Mouse (Mus musculus): ENCODE measurements around the gene Cebpb. TPM values are rescaled to one million over a fixed set of nuclear protein-coding genes. Genes with fewer than 3 reads are reported as not detected.
A peak's percentile ranks its signal among the peaks of the same experiment; 100 is the strongest.

Gene Cebpb
- polyA plus RNA-seq, 1 experiment from 2014 or later: 5.7 TPM

DNA sequence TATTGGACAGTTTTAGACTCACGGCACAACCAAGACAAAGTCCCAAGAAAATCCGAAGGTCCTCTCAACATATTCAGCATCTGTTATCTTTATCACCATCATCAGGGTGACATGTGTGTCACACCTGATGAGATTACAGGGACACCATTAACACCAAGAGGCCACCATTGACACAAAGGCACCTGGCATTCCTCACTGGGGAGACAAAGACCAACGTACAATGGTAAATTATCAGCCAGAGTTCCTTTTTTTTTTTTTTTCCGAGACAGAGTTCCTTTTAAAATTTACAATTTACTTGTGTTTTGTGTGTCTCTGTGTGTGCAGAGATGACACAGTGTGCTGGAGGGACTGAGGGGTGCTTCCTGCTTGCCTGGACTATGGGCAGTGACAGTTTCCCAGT lies 19.3 kb upstream of the Cebpb start:
- Histone ChIP-seq H3K4me3 (replicated peaks) (no peak overlapping the region), H3K36me3 (no peaks in the 10 kb centered on the region), H3K4me1 (peaks cover 4% of the 10 kb centered on the region), H3K9me3 (replicated peaks) (no peaks in the 10 kb centered on the region), H3K9ac (no peak overlapping the region), H3K27ac (no peak overlapping the region), H3K4me2 (no peak overlapping the region), H3K27me3 (no peaks in the 10 kb centered on the region)
- no peak for ATAC-seq (replicated peaks; ENCODE audit: low FRiP score)
- WGBS: 69% methylated on average over 4 of the region's 4 CpGs

- H3K4me1 ChIP-seq: peaks cover 4% of the 10 kb centered on the region
- H3K4me3 ChIP-seq (replicated peaks): no peak overlapping the region
- no peak for ATAC-seq (replicated peaks; ENCODE audit: low FRiP score)
- no peak overlapping the region for H3K9ac ChIP-seq
- H3K27me3 ChIP-seq: no peaks in the 10 kb centered on the region
- H3K9me3 ChIP-seq (replicated peaks): no peaks in the 10 kb centered on the region
- H3K27ac ChIP-seq: no peak overlapping the region
- H3K36me3 ChIP-seq: no peaks in the 10 kb centered on the region
- no peak overlapping the region for H3K4me2 ChIP-seq
- WGBS: 71% methylated on average over 5 of the region's 5 CpGs
These were observed 17.5 kb upstream of the Cebpb start for GRCm38 (mm10) chr2:167671101-167671633.

DNA sequence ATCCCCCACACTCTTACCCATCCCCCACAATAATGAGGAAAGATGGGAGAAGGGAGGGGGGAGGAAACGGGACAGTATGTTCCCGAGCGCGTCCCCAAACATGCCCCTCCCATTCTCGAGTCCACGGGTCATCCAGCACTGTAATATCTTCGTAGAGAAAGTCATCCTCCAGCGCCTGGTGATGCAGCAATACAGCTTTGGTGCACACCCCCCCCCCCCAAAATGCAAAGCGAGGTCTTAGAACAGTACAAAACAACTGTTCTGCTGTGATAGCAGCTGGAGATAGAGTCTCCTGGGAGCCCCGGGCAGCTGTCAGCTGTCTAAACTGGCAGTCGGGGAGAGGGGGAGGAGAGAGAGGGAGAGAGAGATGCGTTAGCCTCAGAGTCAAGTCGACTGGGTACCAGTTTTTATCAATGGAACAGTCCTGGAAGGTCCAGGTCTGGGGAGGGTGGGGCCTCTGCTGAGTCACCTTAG lies 16.5 kb upstream of the Cebpb start:
- Histone ChIP-seq H3K9ac (no peak overlapping the region), H3K9me3 (replicated peaks) (no peaks in the 10 kb centered on the region), H3K4me3 (replicated peaks) (no peak overlapping the region), H3K4me1 (peaks cover 4% of the 10 kb centered on the region), H3K27me3 (no peaks in the 10 kb centered on the region), H3K4me2 (peak overlapping the region; percentile 28; the same call in 1 of the 2 replicates), H3K27ac (no peak overlapping the region), H3K36me3 (no peaks in the 10 kb centered on the region)
- 35% methylated on average over 13 of the region's 13 CpGs for WGBS
- no peak for ATAC-seq (replicated peaks; ENCODE audit: low FRiP score)

GRCm38 (mm10) chr2:167675120-167675909 lies 13.4 kb upstream of the Cebpb start:
- Histone ChIP-seq H3K4me3 (replicated peaks) (no peak overlapping the region), H3K27ac (no peak overlapping the region), H3K27me3 (no peaks in the 10 kb centered on the region), H3K36me3 (no peaks in the 10 kb centered on the region), H3K4me1 (peaks cover 10% of the 10 kb centered on the region), H3K9ac (no peak overlapping the region), H3K4me2 (no peak overlapping the region), H3K9me3 (replicated peaks) (no peaks in the 10 kb centered on the region)
- no peak for ATAC-seq (replicated peaks; ENCODE audit: low FRiP score)
- 38% methylated on average over 14 of the region's 14 CpGs for WGBS

DNA sequence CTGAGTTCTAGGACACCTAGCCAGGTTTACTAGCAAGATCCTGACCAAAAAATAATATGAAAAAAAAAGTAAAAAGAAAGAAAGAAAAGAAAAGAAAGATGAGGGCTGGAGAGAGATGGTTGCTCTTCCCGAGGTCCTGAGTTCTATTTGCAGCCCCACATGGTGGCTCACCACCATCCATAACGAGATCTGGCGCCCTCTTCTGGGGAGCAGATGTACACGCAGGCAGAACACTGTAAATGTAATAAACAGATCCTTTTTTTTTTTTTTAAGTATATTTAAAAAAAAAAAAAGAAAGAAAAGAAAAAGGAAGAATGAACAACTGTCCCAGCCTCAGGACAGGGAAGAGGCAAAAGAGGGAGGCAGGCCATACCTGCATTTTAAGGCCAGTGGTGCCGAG lies 10.1 kb upstream of the Cebpb start:
- H3K4me1 ChIP-seq: 0 out of 2 replicates have a peak, but pooled peaks cover 6% of the 10 kb centered on the region
- 49% methylated on average over 5 of the region's 5 CpGs for WGBS
- no peaks in the 10 kb centered on the region for H3K36me3 ChIP-seq
- no peak for ATAC-seq (replicated peaks; ENCODE audit: low FRiP score)
- no peak overlapping the region for H3K27ac ChIP-seq
- H3K9ac ChIP-seq: no peak overlapping the region
- no peak overlapping the region for H3K4me3 ChIP-seq (replicated peaks)
- H3K9me3 ChIP-seq (replicated peaks): no peaks in the 10 kb centered on the region
- H3K27me3 ChIP-seq: no peaks in the 10 kb centered on the region
- H3K4me2 ChIP-seq: no peak overlapping the region

DNA sequence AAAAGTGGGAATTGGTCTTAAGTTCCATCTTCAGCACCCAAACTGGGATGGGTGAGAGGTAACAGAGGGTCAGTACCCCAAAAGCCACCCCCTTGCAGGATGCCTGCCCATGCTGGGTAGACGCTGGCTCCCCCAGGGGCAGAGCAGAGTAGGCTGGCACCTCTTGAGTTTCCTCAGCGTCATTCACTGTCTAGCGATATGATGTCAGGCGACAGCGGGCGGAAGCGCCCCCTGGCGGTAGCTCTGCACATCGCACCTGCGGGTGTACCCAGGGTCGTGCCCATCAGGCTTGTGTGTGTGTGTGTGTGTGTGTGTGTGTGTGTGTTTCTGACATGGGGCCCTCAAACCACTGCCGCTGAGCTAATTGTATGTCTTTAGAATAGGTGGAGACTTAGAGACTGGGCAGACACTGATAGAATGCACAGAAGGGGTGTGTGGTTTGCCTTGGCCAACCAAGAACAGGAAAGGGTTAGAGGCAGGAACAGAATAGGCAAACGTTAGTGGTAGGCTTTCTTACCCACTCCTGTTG lies 8.7 kb upstream of the Cebpb start:
- ATAC-seq (replicated peaks; ENCODE audit: low FRiP score): peak; percentile 63
- no peaks in the 10 kb centered on the region for H3K36me3 ChIP-seq
- 0 out of 2 replicates have a peak, but pooled peaks cover 2% of the 10 kb centered on the region for H3K27me3 ChIP-seq
- no peaks in the 10 kb centered on the region for H3K9me3 ChIP-seq (replicated peaks)
- 2% methylated on average over 13 of the region's 13 CpGs for WGBS
- H3K9ac ChIP-seq: no peak overlapping the region
- no peak overlapping the region for H3K4me3 ChIP-seq (replicated peaks)
- H3K27ac ChIP-seq: no peak overlapping the region
- no peak overlapping the region for H3K4me2 ChIP-seq
- H3K4me1 ChIP-seq: 0 out of 2 replicates have a peak, but pooled peaks cover 6% of the 10 kb centered on the region

- ATAC-seq (replicated peaks; ENCODE audit: low FRiP score): no peak
- H3K36me3 ChIP-seq: no peaks in the 10 kb centered on the region
- no peak overlapping the region for H3K27ac ChIP-seq
- 57% methylated on average over 5 of the region's 5 CpGs for WGBS
- H3K27me3 ChIP-seq: peaks cover 2% of the 10 kb centered on the region; the same call in 1 of the 2 replicates
- no peak overlapping the region for H3K4me3 ChIP-seq (replicated peaks)
- H3K9me3 ChIP-seq (replicated peaks): no peaks in the 10 kb centered on the region
- H3K4me1 ChIP-seq: 0 out of 2 replicates have a peak, but pooled peaks cover 6% of the 10 kb centered on the region
- no peak overlapping the region for H3K9ac ChIP-seq
- no peak overlapping the region for H3K4me2 ChIP-seq
These were observed 8.1 kb upstream of the Cebpb start for GRCm38 (mm10) chr2:167680657-167681056.

DNA sequence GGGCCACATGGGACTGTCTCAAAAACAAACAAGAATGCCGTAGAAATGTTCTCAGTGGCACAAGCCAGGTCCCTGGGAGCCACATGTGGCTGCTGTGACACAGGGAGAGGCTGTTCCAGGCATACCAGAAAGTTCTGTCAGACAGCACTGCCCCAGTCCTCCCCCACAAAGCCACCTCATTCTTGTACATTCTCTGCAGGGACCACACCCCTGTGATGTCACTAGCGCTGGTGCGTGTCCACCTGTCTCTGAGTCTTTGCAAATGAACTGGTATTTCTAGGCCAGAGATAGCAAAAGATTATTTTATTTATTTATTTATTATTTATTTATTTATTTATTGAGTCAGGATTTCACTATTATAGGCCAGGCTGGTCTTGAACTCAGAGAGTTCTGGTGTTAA lies 5.0 kb upstream of the Cebpb start:
- H3K9me3 ChIP-seq (replicated peaks): no peaks in the 10 kb centered on the region

DNA sequence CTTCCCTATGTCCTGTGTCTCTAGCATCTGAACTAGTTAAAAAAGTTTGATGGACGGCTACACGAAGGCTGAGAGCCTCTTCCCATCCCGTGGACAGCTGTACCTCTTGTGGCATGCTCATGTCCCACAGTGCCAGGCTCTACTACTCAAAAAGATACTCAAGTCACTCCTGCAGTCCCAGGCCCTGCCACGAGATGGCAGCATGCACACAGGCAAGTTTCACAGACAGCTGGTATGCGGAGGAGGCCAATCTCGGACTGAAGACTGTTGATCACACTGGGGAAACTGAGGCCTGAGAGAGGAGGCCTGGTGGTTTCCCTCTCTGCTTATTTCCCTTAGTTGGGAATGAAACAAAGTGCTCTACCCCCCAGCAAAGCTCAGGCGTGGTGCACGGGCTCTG lies 3.6 kb upstream of the Cebpb start:
- WGBS: 7% methylated on average over 8 of the region's 8 CpGs
- H3K27ac ChIP-seq: no peak overlapping the region
- no peak overlapping the region for H3K4me3 ChIP-seq (replicated peaks)
- H3K9ac ChIP-seq: no peak overlapping the region
- no peak for ATAC-seq (replicated peaks; ENCODE audit: low FRiP score)
- peaks cover 25% of the 10 kb centered on the region for H3K27me3 ChIP-seq
- H3K4me2 ChIP-seq: no peak overlapping the region
- no peaks in the 10 kb centered on the region for H3K9me3 ChIP-seq (replicated peaks)
- peaks cover 21% of the 10 kb centered on the region for H3K4me1 ChIP-seq
- H3K36me3 ChIP-seq: no peaks in the 10 kb centered on the region

More for the DNA sequence above, 5.0 kb upstream of the Cebpb start:
- H3K4me1 ChIP-seq: peaks cover 13% of the 10 kb centered on the region
- ATAC-seq (replicated peaks; ENCODE audit: low FRiP score): no peak
- WGBS: 68% methylated on average over 3 of the region's 3 CpGs
- H3K4me3 ChIP-seq (replicated peaks): no peak overlapping the region
- H3K27ac ChIP-seq: no peak overlapping the region
- H3K9ac ChIP-seq: no peak overlapping the region
- no peaks in the 10 kb centered on the region for H3K36me3 ChIP-seq
- H3K4me2 ChIP-seq: no peak overlapping the region
- H3K27me3 ChIP-seq: peaks cover 19% of the 10 kb centered on the region

DNA sequence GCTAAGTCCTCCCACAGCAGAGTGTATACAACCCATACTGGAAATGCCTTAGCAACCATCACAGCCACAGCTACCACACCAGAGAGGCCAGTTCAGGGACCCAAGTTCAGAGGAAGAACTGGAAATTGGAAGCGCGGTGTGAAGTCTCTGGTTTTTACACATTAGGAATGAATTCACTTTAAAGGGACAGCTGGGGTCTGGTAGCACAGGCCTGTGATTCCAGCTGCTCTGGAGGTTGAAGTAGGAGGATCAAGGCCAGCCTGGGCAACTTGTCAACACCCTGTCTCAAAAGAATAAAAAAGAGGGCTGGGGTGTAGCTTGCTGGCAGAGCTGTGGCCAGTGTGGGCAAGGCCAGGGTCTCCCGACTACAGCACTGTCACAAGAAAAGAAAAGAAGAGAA lies 2.9 kb upstream of the Cebpb start:
- no peak overlapping the region for H3K4me2 ChIP-seq
- ATAC-seq (replicated peaks; ENCODE audit: low FRiP score): no peak

GRCm38 (mm10) chr2:167686382-167687249 lies 2.1 kb upstream of the Cebpb start:
- Histone ChIP-seq H3K36me3 (no peaks in the 10 kb centered on the region), H3K9me3 (replicated peaks) (no peaks in the 10 kb centered on the region), H3K4me3 (replicated peaks) (no peak overlapping the region), H3K4me1 (peaks cover 32% of the 10 kb centered on the region), H3K4me2 (no peak overlapping the region), H3K27ac (no peak overlapping the region), H3K27me3 (peaks cover 25% of the 10 kb centered on the region), H3K9ac (no peak overlapping the region)
- 63% methylated on average over 16 of the region's 16 CpGs for WGBS
- ATAC-seq (replicated peaks; ENCODE audit: low FRiP score): no peak

More for the DNA sequence above, 2.9 kb upstream of the Cebpb start:
- H3K4me3 ChIP-seq (replicated peaks): no peak overlapping the region
- H3K4me1 ChIP-seq: peaks cover 25% of the 10 kb centered on the region
- H3K36me3 ChIP-seq: no peaks in the 10 kb centered on the region
- H3K9ac ChIP-seq: no peak overlapping the region
- no peaks in the 10 kb centered on the region for H3K9me3 ChIP-seq (replicated peaks)
- H3K27me3 ChIP-seq: peaks cover 25% of the 10 kb centered on the region
- H3K27ac ChIP-seq: no peak overlapping the region
- WGBS: 80% methylated on average over 3 of the region's 3 CpGs

DNA sequence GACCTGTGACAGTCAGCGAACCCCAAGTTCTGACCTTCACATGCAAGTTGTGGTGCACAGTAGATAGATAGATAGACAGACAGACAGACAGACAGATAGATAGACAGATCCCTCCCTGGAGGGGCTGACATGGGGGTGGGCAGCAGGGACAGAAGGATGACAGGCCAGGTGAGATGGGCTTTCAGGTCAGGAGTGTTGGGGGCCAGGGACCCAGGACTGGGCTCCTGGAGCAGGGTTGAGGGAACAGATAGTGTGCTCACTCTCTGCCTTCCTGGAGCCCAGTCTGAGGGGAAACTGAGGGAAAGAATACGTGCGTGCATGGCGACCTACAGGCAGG lies 1.5 kb upstream of the Cebpb start:
- H3K9ac ChIP-seq: no peak overlapping the region
- peaks cover 36% of the 10 kb centered on the region for H3K4me1 ChIP-seq
- H3K4me2 ChIP-seq: no peak overlapping the region
- no peak overlapping the region for H3K27ac ChIP-seq
- ATAC-seq (replicated peaks; ENCODE audit: low FRiP score): no peak
- WGBS: 89% methylated on average over 4 of the region's 4 CpGs
- no peak overlapping the region for H3K4me3 ChIP-seq (replicated peaks)
- peaks cover 25% of the 10 kb centered on the region for H3K27me3 ChIP-seq
- no peaks in the 10 kb centered on the region for H3K9me3 ChIP-seq (replicated peaks)
- no peaks in the 10 kb centered on the region for H3K36me3 ChIP-seq
